Mouse (Mus musculus) hindbrain, postnatal 0 days (tissue): ENCODE results near the gene Cfap61. TPM values are rescaled to one million over a fixed set of nuclear protein-coding genes. Genes with fewer than 3 reads are reported as not detected.

Experiments used
- ATAC-seq: fragments of 200-750 bp; cut with Nextera tagmentation; 2 replicates; pipeline ENCODE4 v1.8.0; 2017; ENCODE audit warnings: mild to moderate bottlenecking, moderate TSS enrichment, moderate library complexity
- DNase-seq: peaks from one replicate; pipeline ENCODE4 v3.0.0-alpha.2; 2015; ENCODE audit warnings: low spot score
- H3K27ac ChIP-seq: fragments of 300-500 bp; sonication (generic); 2 replicates; pipeline ENCODE4 v1.5.1; 2014; ENCODE audit warnings: mild to moderate bottlenecking
- H3K27me3 ChIP-seq: fragments of 300-500 bp; sonication (generic); 2 replicates; pipeline ENCODE4 v1.6.1; 2014; ENCODE audit warnings: low read length, mixed read lengths; ENCODE audit not compliant: insufficient read depth
- H3K36me3 ChIP-seq: fragments of 300-500 bp; sonication (generic); 2 replicates; pipeline ENCODE4 v1.6.1; 2014; ENCODE audit warnings: low read length, mixed read lengths; ENCODE audit not compliant: insufficient read depth
- H3K4me1 ChIP-seq: fragments of 300-500 bp; sonication (generic); 2 replicates; pipeline ENCODE4 v1.6.1; 2014; ENCODE audit warnings: antibody characterized with exemption, low read length, mixed read lengths; ENCODE audit not compliant: insufficient read depth
- H3K4me2 ChIP-seq: fragments of 300-500 bp; sonication (generic); 2 replicates; pipeline ENCODE4 v1.6.1; 2014; ENCODE audit warnings: low read depth, mild to moderate bottlenecking, low read length, moderate library complexity, mixed read lengths
- H3K4me3 ChIP-seq: fragments of 300-500 bp; sonication (generic); 2 replicates; pipeline ENCODE4 v1.5.1; 2014; ENCODE audit warnings: low read length
- H3K9ac ChIP-seq: fragments of 300-500 bp; sonication (generic); replicated peaks from 2 replicates; pipeline ENCODE4 v1.6.1; 2014; ENCODE audit warnings: mild to moderate bottlenecking, low read length, moderate library complexity, mixed read lengths
- H3K9me3 ChIP-seq: fragments of 300-500 bp; sonication (generic); 2 replicates; pipeline ENCODE4 v1.6.1; 2016; ENCODE audit warnings: low read length, mixed read lengths
- CTCF ChIP-seq: IDR thresholded peaks from 2 replicates; pipeline ENCODE4 v1.5.1; 2016; ENCODE audit warnings: antibody characterized with exemption, control low read depth, low read depth
- WGBS: fragments of 180-500 bp; shearing (Covaris S2); extraction: QIAGEN DNeasy Blood & Tissue Kit; methylation state at CpG from one replicate; pipeline ENCODE4 v1.1.7; 2014; 5-methylcytosine and 5-hydroxymethylcytosine counted together
- polyA plus RNA-seq: library from polyadenylated mRNA; unstranded; fragments of >200 nt; fragmentation: Nextera tagmentation; extraction: Ambion mirVana; gene quantifications from 2 replicates; pipeline ENCODE4 v1.2.1, GENCODE M21; 2015
- total RNA-seq: library from RNA; depleted of rRNA; stranded (reverse); fragments of >200 nt; gene quantifications from 2 replicates; pipeline ENCODE4 v1.2.3, GENCODE M21; 2014

Gene Cfap61
- total and polyA plus RNA-seq, 2 experiments from 2014 or later: 3.7 to 4.1 TPM

DNA sequence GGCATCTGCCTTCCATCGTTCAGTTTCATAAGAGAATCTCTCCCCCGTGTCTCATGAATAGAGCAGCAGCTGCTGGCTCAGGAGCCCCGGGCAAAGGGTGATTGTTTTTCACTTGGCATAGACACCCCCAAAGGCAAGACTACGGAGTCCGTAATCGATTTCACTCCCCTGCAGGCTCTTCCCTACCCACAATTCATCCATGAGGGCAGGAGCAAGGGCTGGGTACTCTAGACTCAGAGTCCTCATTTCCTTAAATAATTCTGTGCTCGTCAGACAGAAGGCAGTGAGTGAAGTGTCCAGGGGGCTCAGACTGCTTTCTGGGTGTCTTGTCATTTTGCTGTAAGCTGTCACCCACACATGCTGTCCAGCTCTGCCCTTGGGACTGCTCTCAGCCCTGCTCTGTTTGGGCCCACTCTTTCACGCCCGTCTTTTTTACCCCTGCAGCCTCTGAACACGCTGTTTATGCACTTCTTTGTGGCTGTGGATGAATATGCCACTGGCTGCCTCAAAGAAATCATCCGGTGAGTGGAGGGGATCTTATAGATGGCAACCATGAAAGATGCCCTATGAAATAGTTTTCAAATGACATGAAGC, 15.0 kb downstream of the Cfap61 start:
- ATAC-seq (peak; percentile 55), DNase-seq (peak; percentile 21)
- Histone ChIP-seq H3K9ac (no peak overlapping the region), H3K36me3 (no peaks in the 10 kb centered on the region), H3K27me3 (no peaks in the 10 kb centered on the region), H3K4me3 (no peak overlapping the region), H3K4me2 (no peak overlapping the region), H3K9me3 (no peaks in the 10 kb centered on the region), H3K27ac (no peak overlapping the region), H3K4me1 (no peaks in the 10 kb centered on the region)
- no peak for TF ChIP-seq CTCF
- WGBS: 14% methylated on average over 11 of the region's 11 CpGs

DNA sequence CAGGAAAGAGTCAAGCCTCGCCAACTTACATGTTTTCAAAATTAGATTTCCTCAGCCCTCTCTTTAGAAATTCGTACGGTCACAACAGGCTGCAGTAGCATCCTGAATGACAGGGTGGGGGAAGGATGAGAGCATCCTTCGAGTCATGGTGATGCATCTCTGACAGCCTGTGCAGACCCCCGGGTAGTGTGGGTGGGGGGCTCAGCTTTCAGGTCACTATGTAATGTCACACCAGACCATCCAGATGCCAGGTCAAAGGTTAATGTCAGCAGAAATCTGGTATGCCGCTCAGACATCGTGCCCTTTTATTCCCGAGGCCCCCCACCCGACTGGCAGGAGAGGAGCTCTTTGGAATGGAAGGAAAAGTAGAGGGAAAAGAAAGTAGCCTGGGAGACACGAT, 15.7 kb downstream of the Cfap61 start:
- Histone ChIP-seq H3K36me3 (no peaks in the 10 kb centered on the region), H3K9me3 (no peaks in the 10 kb centered on the region), H3K4me3 (no peak overlapping the region), H3K4me2 (no peak overlapping the region), H3K4me1 (no peaks in the 10 kb centered on the region), H3K9ac (no peak overlapping the region), H3K27ac (no peak overlapping the region), H3K27me3 (no peaks in the 10 kb centered on the region)
- DNase-seq (no peak), ATAC-seq (no peak)
- no peak for TF ChIP-seq CTCF
- 18% methylated on average over 10 of the region's 10 CpGs for WGBS

DNA sequence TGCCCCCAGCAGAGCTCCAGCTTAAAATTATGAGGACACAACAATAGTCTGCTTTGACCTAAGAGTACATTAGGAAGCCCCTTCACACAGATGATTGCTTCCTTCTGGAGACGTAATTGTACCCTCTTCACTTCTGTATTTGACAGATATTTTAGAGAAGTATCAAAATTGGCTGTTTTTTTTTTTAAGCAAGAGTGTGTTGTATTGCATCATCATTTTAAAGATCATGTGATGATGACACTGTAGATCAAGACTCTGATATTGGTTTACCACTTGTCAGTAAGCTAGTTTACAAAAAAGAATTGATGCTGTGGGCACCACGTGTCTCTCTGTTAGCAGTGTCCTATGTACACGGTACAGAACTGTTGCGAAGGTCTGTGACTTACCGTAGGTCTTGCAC, 18.1 kb downstream of the Cfap61 start:
- H3K27me3 ChIP-seq: no peaks in the 10 kb centered on the region
- WGBS: 82% methylated on average over 5 of the region's 5 CpGs
- no peaks in the 10 kb centered on the region for H3K4me1 ChIP-seq
- H3K4me3 ChIP-seq: no peak overlapping the region
- no peak for TF ChIP-seq CTCF
- no peaks in the 10 kb centered on the region for H3K9me3 ChIP-seq
- no peak overlapping the region for H3K4me2 ChIP-seq
- no peak for DNase-seq
- no peak overlapping the region for H3K27ac ChIP-seq
- no peak for ATAC-seq
- no peak overlapping the region for H3K9ac ChIP-seq
- no peaks in the 10 kb centered on the region for H3K36me3 ChIP-seq

- ATAC-seq (no peak), DNase-seq (no peak)
- 0 out of 2 replicates have a peak, but pooled peaks cover 4% of the 10 kb centered on the region for H3K4me1 ChIP-seq
- no peak overlapping the region for H3K27ac ChIP-seq
- H3K36me3 ChIP-seq: no peaks in the 10 kb centered on the region
- H3K9ac ChIP-seq: no peak overlapping the region
- H3K4me2 ChIP-seq: no peak overlapping the region
- H3K27me3 ChIP-seq: no peaks in the 10 kb centered on the region
- H3K4me3 ChIP-seq: no peak overlapping the region
- no peaks in the 10 kb centered on the region for H3K9me3 ChIP-seq
- WGBS: 49% methylated on average over 10 of the region's 10 CpGs
- TF ChIP-seq CTCF: no peak
Observed at GRCm38 (mm10) chr2:145955844-145956243, 21.3 kb downstream of the Cfap61 start.

- Histone ChIP-seq H3K9ac (no peak overlapping the region), H3K9me3 (no peaks in the 10 kb centered on the region), H3K4me3 (no peak overlapping the region), H3K4me2 (no peak overlapping the region), H3K27ac (no peak overlapping the region), H3K27me3 (no peaks in the 10 kb centered on the region), H3K36me3 (no peaks in the 10 kb centered on the region), H3K4me1 (0 out of 2 replicates have a peak, but pooled peaks cover 4% of the 10 kb centered on the region)
- no peak for ATAC-seq
- 66% methylated on average over 5 of the region's 5 CpGs for WGBS
- DNase-seq: no peak
- no peak for TF ChIP-seq CTCF
Observed at GRCm38 (mm10) chr2:145956318-145956717, 21.7 kb downstream of the Cfap61 start.

- Histone ChIP-seq H3K4me2 (no peak overlapping the region), H3K9ac (no peak overlapping the region), H3K27ac (no peak overlapping the region), H3K27me3 (no peaks in the 10 kb centered on the region), H3K36me3 (no peaks in the 10 kb centered on the region), H3K4me3 (no peak overlapping the region), H3K4me1 (0 out of 2 replicates have a peak, but pooled peaks cover 4% of the 10 kb centered on the region), H3K9me3 (no peaks in the 10 kb centered on the region)
- peak; percentile 85 for DNase-seq
- TF ChIP-seq CTCF: peak; percentile 87
- peak; percentile 56; the same call in 1 of the 2 replicates for ATAC-seq
- WGBS: 11% methylated on average over 4 of the region's 4 CpGs
Observed at GRCm38 (mm10) chr2:145957450-145957849, 22.9 kb downstream of the Cfap61 start.

GRCm38 (mm10) chr2:145958097-145958496, 23.5 kb downstream of the Cfap61 start:
- peak; percentile 40 for DNase-seq
- Histone ChIP-seq H3K27me3 (no peaks in the 10 kb centered on the region), H3K4me3 (no peak overlapping the region), H3K36me3 (no peaks in the 10 kb centered on the region), H3K4me2 (no peak overlapping the region), H3K9ac (no peak overlapping the region), H3K9me3 (no peaks in the 10 kb centered on the region), H3K4me1 (0 out of 2 replicates have a peak, but pooled peaks cover 4% of the 10 kb centered on the region), H3K27ac (no peak overlapping the region)
- no peak for TF ChIP-seq CTCF
- no peak; the same call in 1 of the 2 replicates for ATAC-seq
- 40% methylated on average over 6 of the region's 6 CpGs for WGBS
